Mouse (Mus musculus): ENCODE results near the gene Iah1. TPM values are rescaled to one million over a fixed set of nuclear protein-coding genes. Genes with fewer than 3 reads are reported as not detected.

The Iah1 gene
- polyA plus RNA-seq (2015; fragmentation: Nextera tagmentation; extraction: Ambion mirVana), result 31.3 and 33.0 TPM in 2 replicates

GRCm38 (mm10) chr12:21315923-21316868 is at the start of gene Iah1:
Gene Iah1, plus strand, starts transcription at chr12:21316389.
- WGBS, result 2% methylated on average over 54 of the region's 59 CpGs
- Histone ChIP-seq H3K9ac (ENCODE audit: low read depth, low read length) (peak within 1 kb of the TSS; percentile 81), H3K36me3 (ENCODE audit: control insufficient read depth, insufficient read depth, low read length) (peaks cover 14% of the 10 kb centered on the region), H3K27me3 (replicated peaks; ENCODE audit: control insufficient read depth, insufficient read depth, low read length) (no peaks in the 10 kb centered on the region), H3K27ac (ENCODE audit: low read depth, low read length) (peak within 1 kb of the TSS; percentile 41), H3K4me2 (ENCODE audit: low read length) (peak within 1 kb of the TSS; percentile 70), H3K9me3 (ENCODE audit: control insufficient read depth, low read length) (no peaks in the 10 kb centered on the region), H3K4me3 (ENCODE audit: low read length) (peak within 1 kb of the TSS; percentile 54), H3K4me1 (ENCODE audit: control insufficient read depth, insufficient read depth, low read depth, low read length) (peaks cover 9% of the 10 kb centered on the region)
- peak; percentile 91 for ATAC-seq

- Histone ChIP-seq H3K36me3 (ENCODE audit: control insufficient read depth, insufficient read depth, low read length) (peaks cover 34% of the 10 kb centered on the region), H3K4me2 (ENCODE audit: low read length) (no peak overlapping the region), H3K9me3 (ENCODE audit: control insufficient read depth, low read length) (no peaks in the 10 kb centered on the region), H3K27me3 (replicated peaks; ENCODE audit: control insufficient read depth, insufficient read depth, low read length) (no peaks in the 10 kb centered on the region), H3K27ac (ENCODE audit: low read depth, low read length) (no peak overlapping the region), H3K9ac (ENCODE audit: low read depth, low read length) (no peak overlapping the region), H3K4me1 (ENCODE audit: control insufficient read depth, insufficient read depth, low read depth, low read length) (no peaks in the 10 kb centered on the region), H3K4me3 (ENCODE audit: low read length) (no peak overlapping the region)
- 76% methylated on average over 2 of the region's 2 CpGs for WGBS
- ATAC-seq, result no peak
These were observed 49.4 kb upstream of the Iah1 start for GRCm38 (mm10) chr12:21266784-21267098.

- Histone ChIP-seq H3K27me3 (replicated peaks; ENCODE audit: control insufficient read depth, insufficient read depth, low read length) (no peaks in the 10 kb centered on the region), H3K9me3 (ENCODE audit: control insufficient read depth, low read length) (no peaks in the 10 kb centered on the region), H3K4me3 (ENCODE audit: low read length) (no peak overlapping the region), H3K27ac (ENCODE audit: low read depth, low read length) (no peak overlapping the region), H3K36me3 (ENCODE audit: control insufficient read depth, insufficient read depth, low read length) (peaks cover 34% of the 10 kb centered on the region), H3K4me1 (ENCODE audit: control insufficient read depth, insufficient read depth, low read depth, low read length) (no peaks in the 10 kb centered on the region), H3K4me2 (ENCODE audit: low read length) (no peak overlapping the region), H3K9ac (ENCODE audit: low read depth, low read length) (no peak overlapping the region)
- ATAC-seq, result no peak
- WGBS, result 93% methylated on average over 8 of the region's 8 CpGs
These were observed 48.0 kb upstream of the Iah1 start for GRCm38 (mm10) chr12:21268083-21268616.

GRCm38 (mm10) chr12:21274446-21274845 is 41.7 kb upstream of the Iah1 start:
- WGBS, result 60% methylated on average over 7 of the region's 7 CpGs
- no peak overlapping the region for H3K4me2 ChIP-seq (ENCODE audit: low read length)
- peaks cover 22% of the 10 kb centered on the region for H3K36me3 ChIP-seq (ENCODE audit: control insufficient read depth, insufficient read depth, low read length)
- no peaks in the 10 kb centered on the region for H3K4me1 ChIP-seq (ENCODE audit: control insufficient read depth, insufficient read depth, low read depth, low read length)
- no peak overlapping the region for H3K9ac ChIP-seq (ENCODE audit: low read depth, low read length)
- H3K9me3 ChIP-seq (ENCODE audit: control insufficient read depth, low read length), result no peaks in the 10 kb centered on the region
- ATAC-seq, result no peak
- H3K27me3 ChIP-seq (replicated peaks; ENCODE audit: control insufficient read depth, insufficient read depth, low read length), result no peaks in the 10 kb centered on the region
- no peak overlapping the region for H3K27ac ChIP-seq (ENCODE audit: low read depth, low read length)
- no peak overlapping the region for H3K4me3 ChIP-seq (ENCODE audit: low read length)

- H3K4me3 ChIP-seq (ENCODE audit: low read length), result no peak overlapping the region
- no peak overlapping the region for H3K9ac ChIP-seq (ENCODE audit: low read depth, low read length)
- 91% methylated on average over 1 of the region's 1 CpGs for WGBS
- ATAC-seq, result no peak
- no peaks in the 10 kb centered on the region for H3K4me1 ChIP-seq (ENCODE audit: control insufficient read depth, insufficient read depth, low read depth, low read length)
- no peak overlapping the region for H3K4me2 ChIP-seq (ENCODE audit: low read length)
- H3K27me3 ChIP-seq (replicated peaks; ENCODE audit: control insufficient read depth, insufficient read depth, low read length), result no peaks in the 10 kb centered on the region
- H3K27ac ChIP-seq (ENCODE audit: low read depth, low read length), result no peak overlapping the region
- H3K9me3 ChIP-seq (ENCODE audit: control insufficient read depth, low read length), result no peaks in the 10 kb centered on the region
- peaks cover 3% of the 10 kb centered on the region; the same call in 1 of the 2 replicates for H3K36me3 ChIP-seq (ENCODE audit: control insufficient read depth, insufficient read depth, low read length)
These were observed 38.8 kb upstream of the Iah1 start for GRCm38 (mm10) chr12:21277352-21277864.

GRCm38 (mm10) chr12:21284761-21285441 is 31.3 kb upstream of the Iah1 start, which contains the start of gene Cpsf3:
Gene Cpsf3, plus strand, starts transcription at chr12:21285391.
- ATAC-seq, result no peak
- H3K4me1 ChIP-seq (ENCODE audit: control insufficient read depth, insufficient read depth, low read depth, low read length), result peaks cover 20% of the 10 kb centered on the region
- 54% methylated on average over 11 of the region's 11 CpGs for WGBS
- peak within 1 kb of the TSS; percentile 81 for H3K27ac ChIP-seq (ENCODE audit: low read depth, low read length)
- peak within 1 kb of the TSS; percentile 97 for H3K4me2 ChIP-seq (ENCODE audit: low read length)
- H3K4me3 ChIP-seq (ENCODE audit: low read length), result peak within 1 kb of the TSS; percentile 93
- no peaks in the 10 kb centered on the region for H3K27me3 ChIP-seq (replicated peaks; ENCODE audit: control insufficient read depth, insufficient read depth, low read length)
- peak within 1 kb of the TSS; percentile 89 for H3K9ac ChIP-seq (ENCODE audit: low read depth, low read length)
- H3K9me3 ChIP-seq (ENCODE audit: control insufficient read depth, low read length), result no peaks in the 10 kb centered on the region
- no peaks in the 10 kb centered on the region for H3K36me3 ChIP-seq (ENCODE audit: control insufficient read depth, insufficient read depth, low read length)

GRCm38 (mm10) chr12:21285508-21286242 is 30.5 kb upstream of the Iah1 start:
- Histone ChIP-seq H3K27me3 (replicated peaks; ENCODE audit: control insufficient read depth, insufficient read depth, low read length) (no peaks in the 10 kb centered on the region), H3K4me3 (ENCODE audit: low read length) (peak overlapping the region; percentile 93), H3K9me3 (ENCODE audit: control insufficient read depth, low read length) (no peaks in the 10 kb centered on the region), H3K9ac (ENCODE audit: low read depth, low read length) (peak overlapping the region; percentile 89), H3K4me2 (ENCODE audit: low read length) (peak overlapping the region; percentile 97), H3K27ac (ENCODE audit: low read depth, low read length) (peak overlapping the region; percentile 81), H3K4me1 (ENCODE audit: control insufficient read depth, insufficient read depth, low read depth, low read length) (peaks cover 20% of the 10 kb centered on the region), H3K36me3 (ENCODE audit: control insufficient read depth, insufficient read depth, low read length) (no peaks in the 10 kb centered on the region)
- 1% methylated on average over 44 of the region's 47 CpGs for WGBS
- ATAC-seq, result peak; percentile 86

- Histone ChIP-seq H3K27ac (ENCODE audit: low read depth, low read length) (peak within 1 kb of the TSS; percentile 81), H3K4me3 (ENCODE audit: low read length) (peak within 1 kb of the TSS; percentile 93), H3K27me3 (replicated peaks; ENCODE audit: control insufficient read depth, insufficient read depth, low read length) (no peaks in the 10 kb centered on the region), H3K4me2 (ENCODE audit: low read length) (peak within 1 kb of the TSS; percentile 97), H3K9ac (ENCODE audit: low read depth, low read length) (peak within 1 kb of the TSS; percentile 89), H3K9me3 (ENCODE audit: control insufficient read depth, low read length) (no peaks in the 10 kb centered on the region), H3K36me3 (ENCODE audit: control insufficient read depth, insufficient read depth, low read length) (no peaks in the 10 kb centered on the region), H3K4me1 (ENCODE audit: control insufficient read depth, insufficient read depth, low read depth, low read length) (peaks cover 20% of the 10 kb centered on the region)
- peak; percentile 97 for ATAC-seq
- WGBS, result under 1% methylated on average over 28 of the region's 28 CpGs
These were observed 30.0 kb upstream of the Iah1 start, which contains the start of gene Itgb1bp1 for GRCm38 (mm10) chr12:21286243-21286622. Gene Itgb1bp1, minus strand, starts transcription at chr12:21286284.
